Mouse (Mus musculus) neutrophil, adult 59 days (primary cell): ENCODE results near the gene Crtc2. TPM values are rescaled to one million over a fixed set of nuclear protein-coding genes. Genes with fewer than 3 reads are reported as not detected.

Experiments
- total RNA-seq, 2 experiments: library from RNA; stranded (reverse); gene quantifications; 1 replicate in 1 of 2; 2 replicates in 1 of 2; pipeline ENCODE4 v1.2.4; 2023

The Crtc2 gene
- 10 to 100 TPM; 59.8 to 70.4 TPM for total RNA-seq

GRCm38 (mm10) chr3:90253653-90254418 is at the start of gene Crtc2:
Gene Crtc2, plus strand, starts transcription at chr3:90254163.

GRCm38 (mm10) chr3:90213377-90213866 is 40.5 kb upstream of the Crtc2 start, which contains the start of the genes Rps27 and Rab13:
Gene Rps27, minus strand, starts transcription at chr3:90213651.
Gene Rab13, plus strand, starts transcription at chr3:90213695.

GRCm38 (mm10) chr3:90231507-90232333 is 22.2 kb upstream of the Crtc2 start, which contains the start of gene Jtb:
Gene Jtb, plus strand, starts transcription at chr3:90231597.

GRCm38 (mm10) chr3:90242984-90243775 is 10.8 kb upstream of the Crtc2 start, which contains the start of gene Creb3l4:
Gene Creb3l4, minus strand, starts transcription at chr3:90243512.

GRCm38 (mm10) chr3:90247960-90248745 is 5.8 kb upstream of the Crtc2 start, which contains the start of gene Slc39a1:
Gene Slc39a1, plus strand, starts transcription at chr3:90248172.

GRCm38 (mm10) chr3:90265034-90265931 is 11.3 kb downstream of the Crtc2 start, which contains the start of gene Dennd4b:
Gene Dennd4b, plus strand, starts transcription at chr3:90265185.

GRCm38 (mm10) chr3:90292345-90293275 is 38.6 kb downstream of the Crtc2 start, which contains the start of gene Gatad2b:
Gene Gatad2b, plus strand, starts transcription at chr3:90293178.

Other genes with a start within 250 kb of the Crtc2 start
- gene 4933434E20Rik, start 202.5 kb upstream of the Crtc2 start, total RNA-seq, result 10 to 100 TPM; 47.6 to 50.8 TPM
- 100 to 1,000 TPM; 127 to 154 TPM for gene Ubap2l, start 201.5 kb upstream of the Crtc2 start, total RNA-seq
- gene Tpm3, start 181.5 kb upstream of the Crtc2 start, total RNA-seq, result 100 to 1,000 TPM; 808 to 885 TPM
- gene Nup210l, start 150.0 kb upstream of the Crtc2 start, total RNA-seq, result under 1 TPM; 0.77 to 0.84 TPM
- 1,000 to 10,000 TPM; 1,765 to 1,918 TPM for gene Rps27, start 40.5 kb upstream of the Crtc2 start, total RNA-seq
- 1 to 10 TPM; 2.3 to 3.9 TPM for gene Rab13, start 40.5 kb upstream of the Crtc2 start, total RNA-seq
- 10 to 100 TPM; 27.6 to 30.9 TPM for gene Jtb, start 22.6 kb upstream of the Crtc2 start, total RNA-seq
- not detected for gene Creb3l4, start 10.7 kb upstream of the Crtc2 start, total RNA-seq
- gene Slc39a1, start 6.0 kb upstream of the Crtc2 start, total RNA-seq, result 10 to 100 TPM; 21.0 to 22.9 TPM
- gene Dennd4b, start 11.0 kb downstream of the Crtc2 start, total RNA-seq, result 10 to 100 TPM; 49.7 to 67.2 TPM
- gene Gatad2b, start 39.0 kb downstream of the Crtc2 start, total RNA-seq, result 10 to 100 TPM; 63.0 to 70.9 TPM
- gene Slc27a3, start 135.8 kb downstream of the Crtc2 start, total RNA-seq, result 1 to 10 TPM; 1.3 to 1.6 TPM
- gene Ints3, start 179.5 kb downstream of the Crtc2 start, total RNA-seq, result 10 to 100 TPM; 41.6 to 47.1 TPM
- gene Npr1, start 211.7 kb downstream of the Crtc2 start, total RNA-seq, result under 1 TPM; 0.24 to 0.53 TPM
- 10 to 100 TPM; 48.3 to 54.9 TPM for gene Ilf2, start 222.0 kb downstream of the Crtc2 start, total RNA-seq
- gene Snapin, start 236.9 kb downstream of the Crtc2 start, total RNA-seq, result 10 to 100 TPM; 29.9 to 34.6 TPM